In genomic region chr6:108316268-108316824, GRCm38 (mm10) we compare ENCODE assay signal across 20 mouse cellular contexts.
DNase-seq lines count a peak whose midpoint lies in the region; ATAC-seq and TF ChIP-seq lines count a peak whose summit lies in the region.
"Had no signal": no experiment of that assay in that cellular context is flagged by ENCODE, and none has a peak within 500 bp of the region (broad histone marks: within the 10 kb centered on the region; RNA-seq: fewer than 3 reads in every experiment).

No protein-coding gene starts in this region.

- no peak; the same call in 1 of the 2 replicates for ATAC-seq in forebrain, embryonic 14.5 days
- no peak for ATAC-seq in forebrain, embryonic 11.5 days (replicated peaks; ENCODE audit: low FRiP score)
- ATAC-seq in hindbrain, postnatal 0 days, result peak; percentile 47; the same call in 1 of the 2 replicates
- no peak for ATAC-seq in hindbrain, embryonic 11.5 days (ENCODE audit: low FRiP score)
- ATAC-seq in midbrain, embryonic 14.5 days (ENCODE audit: low FRiP score, low TSS enrichment), result no peak
- no peak for ATAC-seq in midbrain, embryonic 13.5 days
- ATAC-seq in stomach, postnatal 0 days (ENCODE audit: low FRiP score, low TSS enrichment), result no peak
- ATAC-seq: intestine, embryonic 16.5 days had no signal

- TF ChIP-seq EP300 in stomach, postnatal 0 days (optimal IDR thresholded peaks at IDR 0.05), result no peak

- H3K36me3 ChIP-seq in forebrain, embryonic 14.5 days (ENCODE audit: control insufficient read depth, insufficient read depth, low read length), result no peaks in the 10 kb centered on the region
- no peaks in the 10 kb centered on the region for H3K36me3 ChIP-seq in forebrain, embryonic 11.5 days (ENCODE audit: control insufficient read depth, insufficient read depth, low read length)
- no peaks in the 10 kb centered on the region for H3K36me3 ChIP-seq in hindbrain, postnatal 0 days (ENCODE audit: insufficient read depth, low read length)
- H3K36me3 ChIP-seq in hindbrain, embryonic 11.5 days (ENCODE audit: control insufficient read depth, insufficient read depth, low read length), result no peaks in the 10 kb centered on the region
- H3K36me3 ChIP-seq in midbrain, embryonic 14.5 days (ENCODE audit: control insufficient read depth, insufficient read depth, low read length), result no peaks in the 10 kb centered on the region
- H3K36me3 ChIP-seq in midbrain, embryonic 13.5 days, result no peaks in the 10 kb centered on the region
- H3K36me3 ChIP-seq in stomach, postnatal 0 days (ENCODE audit: control insufficient read depth, insufficient read depth, low read length), result no peaks in the 10 kb centered on the region
- H3K36me3 ChIP-seq: embryonic facial prominence, embryonic 12.5 days; kidney, embryonic 15.5 days; liver, embryonic 13.5 days had no signal

- no peak overlapping the region for H3K9ac ChIP-seq in forebrain, embryonic 14.5 days (ENCODE audit: low read length)
- no peak overlapping the region for H3K9ac ChIP-seq in forebrain, embryonic 11.5 days (ENCODE audit: low read length)
- no peak overlapping the region for H3K9ac ChIP-seq in hindbrain, postnatal 0 days (replicated peaks; ENCODE audit: low read length)
- no peak overlapping the region for H3K9ac ChIP-seq in hindbrain, embryonic 11.5 days (ENCODE audit: low read depth, low read length)
- no peak overlapping the region for H3K9ac ChIP-seq in midbrain, embryonic 14.5 days (replicated peaks; ENCODE audit: low read length)
- no peak overlapping the region for H3K9ac ChIP-seq in midbrain, embryonic 13.5 days (replicated peaks)
- no peak overlapping the region for H3K9ac ChIP-seq in stomach, postnatal 0 days (ENCODE audit: low read length)
- H3K9ac ChIP-seq: embryonic facial prominence, embryonic 12.5 days; kidney, embryonic 15.5 days; liver, embryonic 13.5 days had no signal

- no peak overlapping the region for H3K27ac ChIP-seq in forebrain, embryonic 14.5 days (ENCODE audit: low read depth, low read length)
- no peak overlapping the region for H3K27ac ChIP-seq in forebrain, embryonic 11.5 days (ENCODE audit: low read depth, low read length)
- no peak overlapping the region for H3K27ac ChIP-seq in hindbrain, postnatal 0 days
- no peak overlapping the region for H3K27ac ChIP-seq in hindbrain, embryonic 11.5 days (ENCODE audit: low read depth, low read length)
- H3K27ac ChIP-seq in midbrain, embryonic 14.5 days (replicated peaks; ENCODE audit: low read depth, low read length), result no peak overlapping the region
- H3K27ac ChIP-seq in midbrain, embryonic 13.5 days, result no peak overlapping the region
- H3K27ac ChIP-seq in stomach, postnatal 0 days (replicated peaks), result no peak overlapping the region
- H3K27ac ChIP-seq: embryonic facial prominence, embryonic 12.5 days; kidney, embryonic 15.5 days; liver, embryonic 13.5 days had no signal

- no peak overlapping the region for H3K4me3 ChIP-seq in forebrain, embryonic 14.5 days (ENCODE audit: low read depth, low read length)
- no peak overlapping the region for H3K4me3 ChIP-seq in forebrain, embryonic 11.5 days (ENCODE audit: low read depth, low read length)
- no peak overlapping the region for H3K4me3 ChIP-seq in hindbrain, postnatal 0 days (ENCODE audit: low read length)
- no peak overlapping the region for H3K4me3 ChIP-seq in hindbrain, embryonic 11.5 days (ENCODE audit: low read depth, low read length)
- no peak overlapping the region for H3K4me3 ChIP-seq in midbrain, embryonic 14.5 days (replicated peaks; ENCODE audit: low read depth, low read length)
- no peak overlapping the region for H3K4me3 ChIP-seq in midbrain, embryonic 13.5 days (replicated peaks)
- H3K4me3 ChIP-seq in stomach, postnatal 0 days (ENCODE audit: low read depth, low read length), result no peak overlapping the region
- H3K4me3 ChIP-seq: embryonic facial prominence, embryonic 12.5 days; erythroblast, embryonic 14.5 days; kidney, embryonic 15.5 days; liver, embryonic 13.5 days; myocyte had no signal

- TF ChIP-seq CTCF in hindbrain, postnatal 0 days (IDR thresholded peaks at IDR 0.05; ENCODE audit: low read depth), result no peak; the same call in 1 of the 2 replicates
- TF ChIP-seq CTCF in stomach, postnatal 0 days (IDR thresholded peaks at IDR 0.05; ENCODE audit: low read depth), result peak; percentile 27; the same call in 1 of the 2 replicates

- no peak overlapping the region for H3K4me2 ChIP-seq in forebrain, embryonic 14.5 days (ENCODE audit: low read length)
- no peak overlapping the region for H3K4me2 ChIP-seq in forebrain, embryonic 11.5 days (ENCODE audit: low read depth, low read length, severe bottlenecking)
- H3K4me2 ChIP-seq in hindbrain, postnatal 0 days (ENCODE audit: low read depth, low read length), result no peak overlapping the region
- no peak overlapping the region for H3K4me2 ChIP-seq in hindbrain, embryonic 11.5 days (replicated peaks; ENCODE audit: low read depth, low read length)
- H3K4me2 ChIP-seq in midbrain, embryonic 14.5 days (ENCODE audit: low read length), result no peak overlapping the region
- H3K4me2 ChIP-seq in midbrain, embryonic 13.5 days (replicated peaks), result no peak overlapping the region
- H3K4me2 ChIP-seq in stomach, postnatal 0 days (replicated peaks; ENCODE audit: low read depth), result no peak overlapping the region
- H3K4me2 ChIP-seq: embryonic facial prominence, embryonic 12.5 days; kidney, embryonic 15.5 days; liver, embryonic 13.5 days had no signal

- H3K4me1 ChIP-seq in forebrain, embryonic 14.5 days (ENCODE audit: control insufficient read depth, insufficient read depth, low read length), result 0 out of 2 replicates have a peak, but pooled peaks cover 3% of the 10 kb centered on the region
- H3K4me1 ChIP-seq in forebrain, embryonic 11.5 days (replicated peaks; ENCODE audit: control insufficient read depth, insufficient read depth, low read length), result no peaks in the 10 kb centered on the region
- no peaks in the 10 kb centered on the region for H3K4me1 ChIP-seq in hindbrain, postnatal 0 days (ENCODE audit: insufficient read depth, low read length)
- no peaks in the 10 kb centered on the region for H3K4me1 ChIP-seq in hindbrain, embryonic 11.5 days (replicated peaks; ENCODE audit: control insufficient read depth, insufficient read depth, low read length)
- H3K4me1 ChIP-seq in midbrain, embryonic 14.5 days (ENCODE audit: control insufficient read depth, insufficient read depth, low read length), result no peaks in the 10 kb centered on the region
- 0 out of 2 replicates have a peak, but pooled peaks cover 4% of the 10 kb centered on the region for H3K4me1 ChIP-seq in midbrain, embryonic 13.5 days (replicated peaks)
- no peaks in the 10 kb centered on the region for H3K4me1 ChIP-seq in stomach, postnatal 0 days (replicated peaks; ENCODE audit: control insufficient read depth, insufficient read depth)
- H3K4me1 ChIP-seq: embryonic facial prominence, embryonic 12.5 days; liver, embryonic 13.5 days had no signal

- H3K9me3 ChIP-seq in forebrain, embryonic 14.5 days (replicated peaks; ENCODE audit: control insufficient read depth, low read length), result no peaks in the 10 kb centered on the region
- no peaks in the 10 kb centered on the region for H3K9me3 ChIP-seq in forebrain, embryonic 11.5 days (ENCODE audit: control insufficient read depth, low read length)
- no peaks in the 10 kb centered on the region for H3K9me3 ChIP-seq in hindbrain, postnatal 0 days (ENCODE audit: low read length)
- no peaks in the 10 kb centered on the region for H3K9me3 ChIP-seq in hindbrain, embryonic 11.5 days (ENCODE audit: control insufficient read depth, low read length)
- no peaks in the 10 kb centered on the region for H3K9me3 ChIP-seq in midbrain, embryonic 14.5 days (ENCODE audit: control insufficient read depth, low read length)
- H3K9me3 ChIP-seq in midbrain, embryonic 13.5 days, result no peaks in the 10 kb centered on the region
- no peaks in the 10 kb centered on the region for H3K9me3 ChIP-seq in stomach, postnatal 0 days (ENCODE audit: control insufficient read depth, low read length)
- H3K9me3 ChIP-seq: embryonic facial prominence, embryonic 12.5 days; kidney, embryonic 15.5 days; liver, embryonic 13.5 days had no signal

- DNase-seq in forebrain, embryonic 14.5 days (ENCODE audit: low spot score), result peak; percentile 20
- DNase-seq in forebrain, embryonic 11.5 days (ENCODE audit: low spot score), result no peak
- DNase-seq in hindbrain, postnatal 0 days (ENCODE audit: low spot score), result peak; percentile 25
- no peak for DNase-seq in hindbrain, embryonic 11.5 days (ENCODE audit: low spot score)
- peak; percentile 16 for DNase-seq in midbrain, embryonic 14.5 days
- no peak for DNase-seq in stomach, postnatal 0 days (ENCODE audit: low spot score)
- DNase-seq in right cerebral cortex, postnatal 4 days, result no peak
- DNase-seq: adrenal gland, postnatal 14 days; cerebellum, adult 11 months; cerebellum, postnatal 10 days; gastrocnemius, postnatal 25 days; kidney, postnatal 4 days; liver, embryonic 13.5 days; thymus, postnatal 14 days had no signal

- WGBS in forebrain, embryonic 14.5 days, result 65% methylated on average over 4 of the region's 4 CpGs
- 79% methylated on average over 4 of the region's 4 CpGs for WGBS in forebrain, embryonic 11.5 days
- 41% methylated on average over 4 of the region's 4 CpGs for WGBS in hindbrain, postnatal 0 days
- WGBS in hindbrain, embryonic 11.5 days, result 85% methylated on average over 4 of the region's 4 CpGs
- 59% methylated on average over 4 of the region's 4 CpGs for WGBS in midbrain, embryonic 14.5 days
- 56% methylated on average over 4 of the region's 4 CpGs for WGBS in midbrain, embryonic 13.5 days
- WGBS in stomach, postnatal 0 days, result 54% methylated on average over 4 of the region's 4 CpGs

- H3K27me3 ChIP-seq in forebrain, embryonic 14.5 days (replicated peaks; ENCODE audit: control insufficient read depth, insufficient read depth, low read length), result no peaks in the 10 kb centered on the region
- H3K27me3 ChIP-seq in forebrain, embryonic 11.5 days (ENCODE audit: control insufficient read depth, insufficient read depth, low read length), result no peaks in the 10 kb centered on the region
- no peaks in the 10 kb centered on the region for H3K27me3 ChIP-seq in hindbrain, postnatal 0 days (ENCODE audit: insufficient read depth, low read length)
- no peaks in the 10 kb centered on the region for H3K27me3 ChIP-seq in hindbrain, embryonic 11.5 days (ENCODE audit: control insufficient read depth, insufficient read depth, low read length)
- no peaks in the 10 kb centered on the region for H3K27me3 ChIP-seq in midbrain, embryonic 14.5 days (ENCODE audit: control insufficient read depth, insufficient read depth, low read length)
- H3K27me3 ChIP-seq in midbrain, embryonic 13.5 days, result no peaks in the 10 kb centered on the region
- H3K27me3 ChIP-seq in stomach, postnatal 0 days (ENCODE audit: control insufficient read depth, insufficient read depth, low read length), result no peaks in the 10 kb centered on the region
- H3K27me3 ChIP-seq: embryonic facial prominence, embryonic 12.5 days; kidney, embryonic 15.5 days; liver, embryonic 13.5 days had no signal

Comparison
In these comparisons a context has a peak if more than half of its experiments do, and no peak if none do; other contexts are left out.
1. DNase-seq: peak in forebrain, embryonic 14.5 days (single experiment), hindbrain, postnatal 0 days (single experiment) and midbrain, embryonic 14.5 days (single experiment); none in forebrain, embryonic 11.5 days (single experiment), hindbrain, embryonic 11.5 days (single experiment), stomach, postnatal 0 days (single experiment) and right cerebral cortex, postnatal 4 days (single experiment).